Mouse (Mus musculus) megakaryocyte, adult 5-6 weeks (primary cell): ENCODE data around the gene Sec22b. TPM values are rescaled to one million over a fixed set of nuclear protein-coding genes. Genes with fewer than 3 reads are reported as not detected.

Source experiments
- ATAC-seq: 2 replicates; pipeline ENCODE4 v1.8.0; 2016; ENCODE audit warnings: mild to moderate bottlenecking, inconsistent platforms; ENCODE audit not compliant: poor library complexity, severe bottlenecking
- total RNA-seq, 2 experiments: library from RNA; stranded (forward) in 1 of 2; stranded (reverse) in 1 of 2; fragments of 153-499, 151-499 nt in 1 of 2; fragments of 221-1000, 200-1000 nt in 1 of 2; gene quantifications; 2 replicates each; pipeline versions ENCODE4 v1.2.3 to v1.2.4; 2015 to 2017

Sec22b gene
- total RNA-seq, 2 experiments from 2014 or later: 51.7 to 98.2 TPM

DNA sequence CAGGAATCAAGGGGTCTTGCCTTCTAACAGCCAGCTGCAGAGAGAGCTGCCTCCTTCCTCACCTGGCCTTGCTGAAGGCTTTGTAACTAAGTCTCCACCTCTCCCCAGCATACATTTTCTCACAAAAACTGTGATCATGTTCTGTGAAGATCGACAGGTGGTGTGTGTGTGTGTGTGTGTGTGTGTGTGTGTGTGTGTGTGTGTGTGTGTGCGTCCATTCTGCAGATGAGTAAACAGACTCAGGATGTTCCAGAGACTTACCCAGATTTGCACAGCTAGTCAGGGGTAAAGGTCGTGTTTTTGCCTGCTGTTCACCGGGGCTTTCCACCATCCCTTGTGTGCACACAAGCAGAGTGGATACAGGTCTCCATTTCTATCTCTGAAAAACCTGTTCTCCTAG, 71.7 kb downstream of the Sec22b start:
- ATAC-seq: no peak

Other genes starting within 250 kb of the Sec22b start
- 10.8 and 12.3 TPM in 2 replicates for gene Prkab2, start 243.0 kb upstream of the Sec22b start, total RNA-seq (2015)
- gene Prkab2, start 243.0 kb upstream of the Sec22b start, total RNA-seq (2017): 6.9 and 11.0 TPM in 2 replicates
- not detected in 2 replicates for gene Gm17651, start 226.5 kb upstream of the Sec22b start, total RNA-seq (2015)
- not detected in 2 replicates for gene Gm17651, start 226.5 kb upstream of the Sec22b start, total RNA-seq (2017)
- 7.5 and 7.9 TPM in 2 replicates for gene Pde4dip, start 12.5 kb upstream of the Sec22b start, total RNA-seq (2015)
- 10.9 and 14.4 TPM in 2 replicates for gene Pde4dip, start 12.5 kb upstream of the Sec22b start, total RNA-seq (2017)
- gene Notch2, start 112.3 kb downstream of the Sec22b start, total RNA-seq (2015): 92.1 and 97.4 TPM in 2 replicates
- 81.7 and 104 TPM in 2 replicates for gene Notch2, start 112.3 kb downstream of the Sec22b start, total RNA-seq (2017)